Mouse (Mus musculus) MN1 (cell line): ENCODE measurements around the gene Fundc1.
A peak's percentile ranks its signal among the peaks of the same experiment; 100 is the strongest.
"Not testable (repeated sequence)": the region's sequence is repeated elsewhere in the genome, so short reads cannot be mapped to it uniquely, and the experiment has no call there.

Experiments used
- DNase-seq: peaks from one replicate; pipeline ENCODE4 v3.0.0-alpha.2; 2016; ENCODE audit warnings: low spot score

Fundc1 gene

DNA sequence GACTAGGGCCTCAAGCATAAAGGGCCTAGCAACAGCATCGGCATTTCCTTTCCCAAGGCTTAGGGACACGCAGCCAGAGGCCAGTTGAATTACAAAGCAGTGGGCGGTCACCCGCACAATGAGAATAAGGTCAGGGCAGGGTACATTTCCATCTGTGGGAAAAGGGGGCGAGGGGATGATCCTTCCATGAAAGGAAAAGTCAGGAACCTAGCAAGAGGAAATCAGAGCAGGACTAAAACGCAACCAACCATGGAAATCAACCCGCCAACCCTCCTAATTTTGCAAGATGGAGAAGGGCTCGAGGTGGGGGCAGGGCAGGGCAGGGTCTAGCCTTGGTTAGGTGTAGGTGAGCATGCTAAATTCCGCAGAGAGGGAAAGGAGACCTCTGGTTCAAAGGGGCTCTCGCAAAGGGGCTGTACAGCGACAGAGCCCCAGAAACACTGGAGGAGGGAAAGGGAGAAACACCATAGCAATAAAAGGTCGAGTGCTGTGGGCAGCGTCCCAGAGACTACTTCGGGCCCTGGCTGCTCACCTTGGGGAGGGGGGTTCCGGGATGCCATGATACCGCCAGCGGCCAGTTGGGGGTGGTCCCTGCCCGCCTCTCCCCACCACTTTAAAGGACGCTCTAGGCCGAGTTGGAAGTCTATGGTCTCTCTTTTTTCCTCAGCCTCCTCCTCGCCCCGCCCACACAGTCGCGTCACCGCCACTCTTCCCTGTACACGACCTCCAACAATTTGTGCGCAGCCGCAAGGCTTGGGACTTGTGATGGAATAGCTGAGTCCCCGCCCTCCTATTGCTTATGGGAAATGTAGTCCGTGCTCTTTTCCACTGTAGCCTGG lies at the start of gene Fundc1:
Gene Fundc1 (minus strand): TSS at position 705 of the 839 bp plus-strand sequence.
- peak; percentile 94 for DNase-seq

DNA sequence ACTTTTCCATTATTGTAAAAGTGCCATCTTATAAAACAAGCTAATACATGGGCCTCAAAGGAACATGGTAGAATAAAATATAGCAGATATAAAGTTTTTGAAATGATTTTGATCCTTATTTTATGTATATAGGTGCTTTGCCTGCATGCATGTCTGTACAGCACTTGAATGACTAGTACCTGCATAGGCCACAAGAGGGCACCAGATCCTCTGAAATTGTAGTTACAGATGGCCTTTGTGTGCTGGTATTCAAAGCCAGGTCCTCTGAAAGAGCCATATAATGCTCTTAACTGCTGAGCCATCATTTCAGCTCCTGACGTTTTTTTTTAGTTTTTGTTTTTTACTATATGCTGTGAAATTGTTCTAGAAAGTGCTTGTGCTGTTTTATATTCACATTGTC lies 39.1 kb upstream of the Fundc1 start:
- no peak for DNase-seq

DNA sequence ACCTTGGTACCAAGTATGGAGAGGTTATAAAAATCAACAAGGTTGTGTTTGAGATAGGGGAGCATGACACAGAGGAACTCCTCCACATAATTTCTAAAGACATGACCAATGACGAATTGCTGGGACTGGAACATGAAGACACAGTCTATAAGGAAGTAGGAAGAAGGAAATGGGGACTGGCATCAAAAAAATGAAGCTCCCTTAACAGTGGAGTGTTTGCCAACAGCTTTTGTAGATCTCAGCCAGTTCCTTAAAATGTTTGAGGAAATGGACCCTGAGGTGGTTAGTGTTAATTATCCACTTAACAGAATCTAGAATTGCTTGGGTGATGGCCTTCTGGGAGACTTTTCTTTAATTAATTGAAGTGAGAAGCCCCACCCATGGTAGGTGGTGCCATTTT lies 36.6 kb upstream of the Fundc1 start:
- no peak for DNase-seq

DNA sequence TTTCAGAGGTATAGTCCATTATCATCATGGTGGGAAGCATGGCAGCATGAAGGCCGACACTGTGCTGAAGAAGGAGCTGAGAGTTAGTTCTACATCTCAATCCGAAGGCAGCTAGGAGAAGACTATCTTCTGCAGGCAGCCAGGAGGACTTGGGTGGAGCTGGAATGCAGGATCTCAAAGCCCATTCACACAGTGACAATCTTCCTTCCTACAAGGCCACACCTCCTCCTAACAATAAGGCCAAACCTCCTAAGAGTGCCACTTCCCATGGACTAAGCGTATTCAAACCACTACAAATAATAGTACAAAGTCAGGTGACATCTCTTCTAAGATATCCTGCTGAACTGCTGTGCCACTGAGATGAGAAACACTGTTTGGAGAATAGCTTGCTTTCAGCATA lies 35.5 kb upstream of the Fundc1 start:
- no peak for DNase-seq

DNA sequence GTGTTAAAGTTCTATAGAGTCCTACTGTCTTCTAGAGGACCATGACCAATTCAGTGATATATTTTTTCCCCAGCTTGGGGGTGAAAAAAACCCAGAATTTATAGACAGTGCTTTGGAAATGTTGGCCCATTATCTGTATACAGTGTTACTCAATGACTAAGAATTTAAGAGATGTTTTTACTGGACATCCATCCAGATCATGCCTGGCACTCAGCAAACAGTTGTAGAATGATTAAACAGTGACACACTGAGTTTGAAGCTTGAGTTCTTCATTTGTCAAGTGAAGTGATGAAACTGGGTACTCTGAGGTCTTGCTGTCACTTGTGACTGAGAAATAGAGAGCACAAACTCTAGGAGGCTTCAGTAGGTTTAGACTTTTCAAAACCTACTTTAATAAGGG lies 21.2 kb upstream of the Fundc1 start:
- no peak for DNase-seq

DNA sequence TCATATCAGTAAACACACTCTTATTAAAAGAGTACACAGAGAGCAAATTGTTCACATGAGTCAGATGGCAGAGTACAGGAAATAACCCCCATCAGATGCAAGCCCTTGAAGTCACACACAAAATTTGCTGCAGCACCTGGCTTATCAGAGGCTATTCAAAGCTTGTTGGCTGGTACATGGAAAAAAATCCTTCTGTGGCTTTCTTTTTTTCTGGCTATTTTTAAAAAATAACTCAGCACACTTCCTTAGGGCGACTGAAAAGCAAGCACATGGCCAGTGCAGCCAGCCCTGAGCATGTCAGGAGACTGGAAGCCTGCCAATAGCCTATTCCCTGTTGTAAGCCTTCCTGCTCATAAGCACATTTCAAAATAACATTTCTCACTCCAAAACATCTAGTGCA lies 18.6 kb upstream of the Fundc1 start:
- DNase-seq, result peak; percentile 61

DNA sequence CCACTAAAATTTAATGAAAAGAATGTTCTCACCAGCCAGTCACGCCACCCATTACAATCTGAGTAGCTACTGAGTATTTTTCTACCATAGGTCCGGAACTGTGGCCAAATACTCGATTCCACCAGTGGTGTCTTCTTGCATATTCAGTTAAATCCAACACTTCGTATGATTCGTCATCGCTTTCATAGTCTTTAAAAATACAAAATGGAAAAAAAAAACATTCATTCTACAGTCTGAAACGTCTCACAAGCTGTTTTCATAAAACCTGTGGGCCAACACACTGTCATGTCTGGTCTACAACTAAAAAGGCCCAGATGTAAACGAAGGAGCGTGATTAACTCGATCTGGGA lies 879 bp downstream of the Fundc1 start:
- DNase-seq, result no peak

DNA sequence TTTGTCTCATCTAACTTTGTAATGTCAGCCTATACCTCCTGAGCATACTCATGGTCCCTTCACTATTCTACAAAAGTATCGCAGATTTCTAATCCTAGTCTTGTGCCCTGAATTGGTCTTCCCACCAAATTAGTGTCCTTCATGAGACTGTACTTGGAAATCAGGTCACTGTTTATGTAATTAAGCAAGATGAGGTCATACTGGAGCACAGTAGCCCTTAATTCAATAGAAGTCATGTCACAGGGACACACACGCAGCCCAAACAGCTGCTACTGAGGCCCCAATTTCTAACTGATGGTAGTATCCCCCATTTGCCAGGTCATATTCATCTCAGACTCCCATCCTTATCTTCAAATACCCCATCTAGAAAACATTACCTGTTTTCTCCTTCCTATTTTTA lies 3.5 kb downstream of the Fundc1 start:
- DNase-seq, result no peak

DNA sequence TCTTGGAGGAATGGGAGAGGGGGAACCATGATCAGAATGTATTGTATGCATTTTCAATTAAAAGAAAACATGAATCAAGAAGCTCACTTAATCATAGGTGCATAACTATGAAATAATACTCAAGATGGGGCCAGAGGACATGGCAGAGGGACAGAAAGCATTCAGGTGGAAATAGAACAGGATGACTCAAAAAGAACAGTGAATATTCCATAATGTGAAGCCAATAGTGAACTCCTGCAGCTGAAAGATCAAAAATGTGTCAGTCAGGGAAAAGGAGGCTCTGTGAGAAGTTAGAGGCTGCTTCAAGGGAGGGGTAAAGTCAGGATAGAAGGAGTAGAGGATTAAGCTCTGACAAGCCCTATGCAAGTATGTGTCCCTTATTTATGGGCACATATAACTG lies 6.4 kb downstream of the Fundc1 start:
- DNase-seq, result no peak

DNA sequence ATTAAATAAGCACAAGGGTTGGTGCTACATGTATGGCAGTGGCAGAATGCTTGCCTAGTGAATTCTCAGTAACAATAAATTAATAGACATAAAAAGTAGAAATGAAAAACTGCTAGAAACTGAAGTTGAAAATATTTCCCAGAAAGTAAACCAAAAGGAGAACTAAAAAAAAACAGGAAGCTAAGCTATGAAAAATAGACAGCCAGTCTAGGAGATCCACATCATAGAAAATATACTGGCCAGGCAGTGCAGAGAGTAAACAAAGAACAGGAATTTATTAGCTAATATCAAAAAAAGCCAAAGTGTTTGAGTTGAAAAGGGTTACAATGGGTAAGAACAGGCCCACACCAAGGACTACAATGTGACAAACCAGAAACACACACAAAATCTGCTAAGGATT lies 7.4 kb downstream of the Fundc1 start:
- DNase-seq, result no peak

DNA sequence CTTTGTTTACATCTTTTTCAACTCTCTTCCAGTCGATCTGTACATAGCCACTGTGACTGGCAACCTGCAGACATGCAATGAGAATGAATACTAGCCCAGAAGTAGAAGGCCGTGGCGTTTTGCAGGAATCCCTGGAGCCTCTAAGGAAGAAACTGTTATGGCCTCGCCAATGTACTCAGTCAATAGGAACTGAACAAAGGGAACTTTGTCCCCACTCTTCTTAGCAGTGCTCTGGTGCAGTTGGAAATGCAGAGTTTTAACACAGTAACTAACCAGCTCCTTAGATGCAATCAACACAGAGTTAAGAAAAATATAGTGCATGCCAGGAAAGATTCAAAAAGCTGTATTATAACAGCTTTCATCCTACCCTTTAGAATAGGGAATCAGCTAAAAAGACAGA lies 13.4 kb downstream of the Fundc1 start:
- DNase-seq, result no peak

DNA sequence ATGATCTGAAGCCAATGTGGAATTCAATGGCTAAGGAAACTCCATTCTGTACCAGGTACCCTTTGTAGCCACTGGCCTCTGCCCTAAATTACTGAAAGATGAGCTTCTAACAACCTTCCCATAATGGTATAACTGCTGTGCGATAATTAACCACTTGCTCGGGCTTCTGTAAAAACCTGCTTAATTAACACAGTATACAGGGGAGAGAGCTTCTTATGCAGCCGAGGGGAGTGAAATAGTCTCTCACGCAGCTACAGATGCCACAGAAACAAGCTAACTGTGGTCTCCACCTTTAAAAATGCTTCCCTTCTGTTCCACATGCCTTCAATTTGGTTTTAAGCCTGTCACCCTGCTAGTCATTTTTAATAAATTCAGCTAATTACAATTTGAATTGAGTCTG lies 17.6 kb downstream of the Fundc1 start:
- DNase-seq, result no peak

DNA sequence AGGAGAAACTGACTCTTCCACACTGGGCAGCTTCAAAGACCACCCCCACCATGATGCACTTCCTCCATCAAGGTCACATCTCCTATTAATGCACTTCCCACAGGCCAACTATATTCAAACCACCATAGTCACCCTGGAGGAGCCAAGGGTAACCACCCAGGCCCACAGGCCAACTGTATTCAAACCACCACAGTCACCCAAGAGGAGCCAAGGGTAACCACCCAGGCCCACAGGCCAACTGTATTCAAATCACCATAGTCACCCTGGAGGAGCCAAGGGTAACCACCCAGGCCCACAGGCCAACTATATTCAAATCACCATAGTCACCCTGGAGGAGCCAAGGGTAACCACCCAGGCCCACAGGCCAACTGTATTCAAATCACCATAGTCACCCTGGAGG lies 20.5 kb downstream of the Fundc1 start:
- not testable (repeated sequence) for DNase-seq

DNA sequence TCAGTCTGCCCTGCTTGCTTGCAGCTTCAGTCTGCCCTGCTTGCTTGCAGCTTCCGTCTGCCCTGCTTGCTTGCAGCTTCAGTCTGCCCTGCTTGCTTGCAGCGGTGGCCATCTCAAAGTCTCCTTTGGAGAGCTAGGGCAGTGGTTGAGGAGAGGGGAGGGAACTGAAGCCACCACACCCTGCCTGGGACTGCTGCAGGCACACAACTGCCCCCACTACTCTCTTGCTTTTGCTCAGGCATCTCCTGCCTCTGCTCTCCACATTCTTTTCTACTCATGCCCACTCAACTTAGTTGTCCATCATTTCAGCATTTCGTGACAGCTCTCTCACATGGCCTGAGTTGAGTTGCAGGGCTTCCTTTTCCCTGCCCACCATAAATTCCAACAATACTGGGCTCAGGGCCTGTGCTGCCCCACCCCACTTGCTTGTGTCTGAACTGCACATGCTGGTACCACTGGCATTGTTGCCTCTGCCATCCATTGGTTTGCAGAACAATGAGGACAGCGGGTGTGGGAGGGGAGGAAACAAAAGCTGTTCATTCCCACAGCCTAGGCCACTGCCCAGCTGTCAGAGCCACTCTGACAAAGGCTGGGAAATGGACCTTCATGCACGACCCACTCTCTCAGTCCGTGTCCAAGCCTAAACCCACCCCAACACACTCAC lies 24.9 kb downstream of the Fundc1 start:
- DNase-seq, result no peak

DNA sequence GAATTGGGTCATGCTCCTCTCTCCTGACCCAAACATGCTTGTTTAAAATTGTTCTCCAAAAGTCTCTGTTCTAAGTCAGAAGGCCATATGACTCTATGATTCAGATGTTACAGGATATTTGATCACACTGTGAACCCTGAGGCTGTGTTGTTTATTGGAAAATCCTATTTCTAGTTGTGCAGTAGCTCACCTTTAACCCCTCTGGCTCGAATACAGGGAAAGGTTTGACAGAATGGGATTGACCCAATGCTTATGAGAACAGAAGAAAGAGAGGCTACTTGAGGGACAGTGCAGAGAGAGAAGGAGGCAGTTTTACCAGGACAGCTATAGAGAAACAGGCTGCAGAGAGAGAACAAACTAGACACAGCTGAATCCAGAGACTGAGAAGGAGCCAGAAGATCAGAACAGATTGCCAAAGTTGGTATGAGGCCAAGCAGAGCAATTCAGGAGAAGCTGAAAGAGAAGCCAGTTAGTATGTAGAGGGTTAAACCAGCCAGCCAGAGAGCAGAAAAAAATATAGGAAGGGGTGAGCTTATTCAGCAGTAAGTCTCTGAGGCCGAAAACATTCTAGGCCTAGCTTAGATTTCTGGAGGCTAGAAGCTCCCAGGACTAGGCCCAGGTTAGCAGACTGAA lies 27.1 kb downstream of the Fundc1 start:
- DNase-seq, result no peak

DNA sequence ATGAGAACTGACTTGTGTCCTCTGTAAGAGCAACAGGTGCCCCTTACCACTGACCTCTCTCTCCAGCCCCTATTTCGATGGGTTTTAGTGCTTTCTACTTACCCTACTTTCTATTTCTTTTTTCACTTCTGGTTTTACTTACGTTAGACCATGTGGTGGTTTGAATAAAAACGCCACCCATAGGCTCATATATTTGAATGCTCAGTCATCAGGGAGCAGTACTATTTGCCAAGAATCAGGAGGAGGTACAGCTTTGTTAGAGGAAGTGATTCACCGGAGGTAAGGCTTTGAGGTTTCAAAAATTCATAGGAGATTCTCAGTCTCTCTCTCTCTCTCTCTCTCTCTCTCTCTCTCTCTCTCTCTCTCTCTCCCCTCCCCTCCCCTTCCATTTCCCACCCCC lies 34.4 kb downstream of the Fundc1 start:
- no peak for DNase-seq

DNA sequence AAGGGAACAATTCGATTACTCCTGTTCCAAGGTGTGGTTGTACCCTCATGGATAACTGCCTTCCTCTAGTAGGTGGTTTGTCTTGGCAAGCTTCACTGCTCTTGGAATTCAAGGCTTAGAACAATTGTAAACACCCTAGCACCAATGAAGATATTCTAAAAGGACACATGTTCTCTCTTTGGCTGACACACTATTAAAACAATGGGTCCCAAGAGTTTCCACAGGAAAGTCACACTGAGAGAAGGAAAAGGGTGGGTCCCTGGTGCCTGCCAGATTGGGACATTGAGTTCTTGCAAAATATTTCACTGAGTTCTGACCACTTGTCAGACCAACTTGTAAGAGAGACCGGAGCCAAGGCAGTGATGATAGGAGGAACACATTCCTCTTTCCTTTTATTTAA lies 45.1 kb downstream of the Fundc1 start:
- no peak for DNase-seq

DNA sequence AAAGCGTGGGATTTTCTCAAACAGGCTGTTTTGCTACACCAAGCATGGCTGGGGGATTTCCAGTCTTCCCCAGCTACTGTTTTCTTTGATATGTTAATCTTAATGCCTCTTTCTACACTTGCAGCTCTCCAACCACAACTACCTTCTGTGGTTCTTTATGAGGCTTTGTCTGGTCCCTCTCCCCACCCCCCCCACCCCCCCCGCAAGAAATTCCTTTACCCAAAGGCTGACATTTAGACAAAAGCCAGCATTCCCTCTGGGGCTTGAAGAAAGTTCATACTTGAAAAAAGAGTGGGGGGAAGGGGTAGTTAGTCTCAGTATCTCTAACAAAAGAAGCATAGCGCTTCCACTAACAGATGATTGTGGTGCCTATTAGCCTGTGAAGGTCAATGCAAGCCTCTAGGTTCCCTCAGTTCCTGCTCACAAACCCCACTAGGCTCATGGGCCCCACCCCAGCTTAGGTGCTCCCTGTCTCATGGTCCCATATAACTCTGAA lies 50.9 kb downstream of the Fundc1 start:
- no peak for DNase-seq

DNA sequence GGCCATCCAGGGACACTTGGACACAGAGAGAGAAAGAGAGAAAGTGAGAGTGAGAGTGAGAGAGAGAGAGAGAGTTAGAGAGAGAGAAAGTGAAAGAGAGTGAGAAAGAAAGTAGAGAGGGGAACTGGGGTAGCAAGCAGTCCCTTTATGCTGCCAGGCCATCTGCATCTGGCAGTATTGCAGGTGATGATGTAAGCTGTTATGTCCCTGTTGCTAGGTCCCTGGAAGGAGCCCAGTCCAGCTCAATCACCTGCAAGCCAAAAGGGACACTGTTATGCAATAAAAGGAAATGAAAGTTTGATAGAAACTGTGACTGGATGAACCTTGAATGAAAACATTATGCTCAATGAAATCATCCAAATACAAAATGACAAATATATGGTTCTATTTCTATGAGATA lies 52.0 kb downstream of the Fundc1 start:
- peak; percentile 7 for DNase-seq

DNA sequence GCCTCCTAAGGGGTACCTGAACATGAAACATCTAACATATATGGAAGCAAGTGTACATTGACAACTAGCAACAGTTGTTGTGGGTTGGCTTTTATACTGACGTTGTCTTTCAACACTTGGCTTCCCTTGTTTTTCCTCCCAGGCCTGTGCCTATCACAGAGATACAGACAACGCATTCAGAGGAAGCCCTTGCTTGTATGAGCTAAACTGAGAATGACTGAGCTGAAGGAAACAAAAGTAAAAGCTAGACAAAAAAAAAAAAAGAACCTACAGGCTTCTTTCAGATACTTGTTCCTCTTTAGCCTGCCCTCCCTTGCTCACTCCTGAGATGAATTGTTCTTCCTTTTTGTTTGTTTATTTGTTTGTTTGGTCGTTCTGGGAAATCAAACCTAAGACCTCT lies 58.1 kb downstream of the Fundc1 start:
- DNase-seq, result no peak

DNA sequence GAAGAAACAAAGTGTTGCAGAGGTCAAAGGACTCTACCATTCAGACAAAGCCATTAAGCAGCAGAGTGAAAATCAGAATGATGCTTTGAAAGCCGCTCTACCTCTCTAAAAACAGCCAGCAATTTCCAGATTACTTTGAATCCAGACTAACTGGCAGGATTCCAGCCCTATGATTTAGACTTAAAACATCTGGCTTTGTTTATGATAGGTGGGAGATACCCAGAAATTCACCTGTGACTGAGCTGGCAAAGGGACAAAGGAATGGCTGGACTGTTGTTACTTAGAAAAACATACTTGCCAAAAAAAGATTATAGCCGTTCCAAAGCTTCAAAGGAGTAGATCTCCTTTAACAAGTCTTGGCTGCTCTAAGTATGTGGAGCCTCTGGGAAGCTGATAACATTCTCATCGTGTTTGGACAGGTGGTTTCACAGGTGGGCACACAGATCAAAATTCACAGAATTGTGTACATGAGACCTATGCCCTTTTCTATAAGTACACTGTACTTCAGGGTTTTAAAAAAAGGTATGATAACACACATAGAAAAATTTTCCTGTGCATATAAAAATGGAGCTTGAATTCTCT lies 60.0 kb downstream of the Fundc1 start:
- no peak for DNase-seq
